Mouse (Mus musculus): Measurements from ENCODE around the gene Etnk2.

Etnk2 gene

DNA sequence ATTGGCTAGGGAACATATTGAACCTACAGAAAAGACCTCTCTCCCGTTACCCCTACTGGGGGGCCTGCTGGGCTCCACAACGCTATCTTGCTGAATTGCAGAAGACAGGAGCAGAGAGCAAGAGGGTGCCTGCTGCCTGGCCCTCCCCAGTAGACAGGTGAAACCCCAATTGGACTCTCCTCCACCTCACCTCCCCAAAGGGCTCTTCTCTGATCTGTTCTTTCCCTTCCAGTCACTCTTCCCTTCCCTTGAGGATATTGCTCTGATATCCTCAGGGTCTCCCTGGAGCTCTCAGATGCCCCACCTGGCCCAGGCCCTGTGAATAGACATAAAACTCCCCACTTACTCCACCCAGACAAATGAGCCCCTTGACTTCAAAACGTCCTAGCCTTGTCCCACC is 53.7 kb downstream of the Etnk2 start:
- DNase-seq (ENCODE audit: low read depth): no peak

DNA sequence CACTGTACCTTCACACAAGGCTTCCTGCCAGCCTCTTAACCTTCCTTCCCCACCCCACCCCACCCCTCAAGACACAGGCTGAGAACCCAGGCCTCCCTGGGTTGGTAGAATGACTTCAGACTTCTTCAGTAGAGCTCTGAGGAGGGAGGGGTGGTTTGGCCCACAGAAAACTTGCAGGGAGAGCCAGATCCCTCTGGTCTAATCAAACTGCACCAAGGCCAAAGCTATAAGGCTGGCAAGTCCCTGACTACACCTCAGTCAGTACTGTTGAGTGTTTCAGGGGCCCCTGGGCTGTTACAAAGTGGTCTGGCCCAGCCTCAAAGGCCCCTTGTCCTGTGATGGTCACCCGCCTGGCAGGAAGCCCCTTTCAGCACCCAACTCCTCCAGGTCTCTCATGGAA is 54.2 kb downstream of the Etnk2 start:
- DNase-seq (ENCODE audit: low read depth): no peak

- no peak for DNase-seq (ENCODE audit: low read depth)
These were observed 54.9 kb downstream of the Etnk2 start for GRCm38 (mm10) chr1:133418164-133418800.

DNA sequence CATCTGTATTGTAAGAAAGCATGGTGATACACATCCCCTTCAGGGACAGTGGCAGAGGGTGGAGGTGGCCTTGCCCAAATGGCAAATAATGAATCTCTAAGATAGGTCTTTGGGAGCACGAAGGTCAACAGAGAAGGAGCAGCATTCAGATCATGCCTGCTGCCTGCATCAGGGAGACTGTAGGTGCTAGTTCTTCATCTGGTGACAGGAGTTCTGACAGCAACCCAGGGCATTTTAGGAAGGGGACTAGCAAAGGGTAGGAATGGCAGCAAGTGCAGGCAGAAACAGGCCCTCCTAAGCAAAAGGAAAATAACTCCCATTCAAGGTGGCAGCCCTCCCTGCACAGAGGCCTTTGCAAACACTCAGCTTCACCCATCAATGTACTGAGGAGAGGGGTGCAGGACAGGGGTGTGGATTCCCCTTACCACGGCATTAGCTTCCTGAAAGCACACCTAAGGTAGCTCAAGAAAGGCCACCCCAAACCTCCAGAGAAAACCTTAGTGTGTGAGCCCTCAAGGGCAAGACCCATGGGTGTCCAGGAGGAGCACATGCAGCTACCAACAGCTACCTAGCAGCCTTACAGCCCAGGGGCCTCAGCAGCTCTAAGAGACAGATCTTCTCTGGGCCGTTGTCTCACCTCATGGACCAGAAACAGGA is 55.9 kb downstream of the Etnk2 start:
- no peak for DNase-seq (ENCODE audit: low read depth)

DNA sequence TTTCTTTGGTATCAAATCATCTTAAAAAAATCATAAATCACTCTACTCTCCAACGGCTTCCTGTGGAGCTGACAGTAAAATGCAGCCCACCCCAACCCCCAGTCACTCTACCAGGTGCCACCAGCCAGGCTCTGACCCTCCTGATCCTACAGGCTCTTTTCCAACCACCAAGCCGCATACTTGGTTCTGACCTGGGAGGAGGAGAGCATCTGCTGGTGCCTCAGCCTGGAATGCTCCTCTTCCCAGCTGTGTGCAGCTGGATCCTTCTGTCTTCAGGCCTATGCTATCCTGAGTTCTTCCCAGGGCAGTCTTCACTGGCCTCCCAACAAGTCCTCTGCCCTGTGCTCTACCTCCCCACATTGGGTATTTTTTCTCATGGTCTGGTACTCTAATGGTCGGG is 57.1 kb downstream of the Etnk2 start:
- DNase-seq (ENCODE audit: low read depth): no peak

GRCm38 (mm10) chr1:133421061-133421460 is 57.7 kb downstream of the Etnk2 start:
- no peak for DNase-seq (ENCODE audit: low read depth)

DNA sequence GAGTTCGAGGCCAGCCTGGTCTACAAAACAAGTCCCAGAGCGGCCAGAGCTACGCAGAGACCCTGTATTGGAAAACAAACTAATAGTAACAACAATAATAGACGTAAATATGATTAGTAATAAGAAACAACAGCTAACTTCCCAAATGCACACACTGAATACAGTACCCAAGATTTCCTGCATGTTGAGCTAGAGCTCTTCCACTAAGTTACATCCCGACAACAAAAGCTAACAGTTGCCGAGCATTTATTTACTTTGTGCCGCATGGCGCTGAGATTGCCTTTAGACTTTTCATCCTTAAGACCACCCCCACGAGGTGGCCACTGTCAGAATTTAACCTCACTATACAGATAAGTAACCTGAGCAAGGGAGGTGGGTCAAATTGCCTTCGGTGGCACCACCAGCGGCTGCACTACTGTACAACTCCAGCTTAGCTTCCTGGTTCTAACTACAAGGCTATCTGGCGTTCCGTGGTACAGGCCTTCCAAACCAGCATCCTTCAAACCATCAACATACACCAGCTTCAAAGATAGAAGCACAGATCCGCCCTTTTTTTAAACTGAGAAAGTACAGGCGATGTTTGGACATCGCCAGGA is 58.7 kb downstream of the Etnk2 start:
- no peak for DNase-seq (ENCODE audit: low read depth)

- DNase-seq (ENCODE audit: low read depth): no peak
These were observed 59.3 kb downstream of the Etnk2 start for GRCm38 (mm10) chr1:133422615-133423161.

DNA sequence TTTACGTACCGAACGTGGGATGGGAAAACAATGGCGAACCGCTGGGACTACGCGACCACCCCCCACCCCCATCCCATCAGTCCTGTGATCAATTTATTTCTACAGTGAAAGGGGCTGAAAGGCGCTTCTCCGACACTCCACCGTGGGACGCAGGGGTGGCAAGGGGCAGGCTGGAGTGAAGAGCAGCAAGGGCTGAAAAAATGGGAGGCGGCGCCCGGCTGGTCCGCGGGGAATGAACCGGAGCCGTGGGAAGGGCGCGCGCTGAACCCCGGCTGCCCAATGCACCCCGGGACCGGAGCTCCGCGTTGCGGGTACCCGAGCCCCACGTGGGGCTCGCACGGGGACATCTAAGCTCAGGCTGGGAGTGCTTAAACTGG is 59.8 kb downstream of the Etnk2 start:
- DNase-seq (ENCODE audit: low read depth): no peak

DNA sequence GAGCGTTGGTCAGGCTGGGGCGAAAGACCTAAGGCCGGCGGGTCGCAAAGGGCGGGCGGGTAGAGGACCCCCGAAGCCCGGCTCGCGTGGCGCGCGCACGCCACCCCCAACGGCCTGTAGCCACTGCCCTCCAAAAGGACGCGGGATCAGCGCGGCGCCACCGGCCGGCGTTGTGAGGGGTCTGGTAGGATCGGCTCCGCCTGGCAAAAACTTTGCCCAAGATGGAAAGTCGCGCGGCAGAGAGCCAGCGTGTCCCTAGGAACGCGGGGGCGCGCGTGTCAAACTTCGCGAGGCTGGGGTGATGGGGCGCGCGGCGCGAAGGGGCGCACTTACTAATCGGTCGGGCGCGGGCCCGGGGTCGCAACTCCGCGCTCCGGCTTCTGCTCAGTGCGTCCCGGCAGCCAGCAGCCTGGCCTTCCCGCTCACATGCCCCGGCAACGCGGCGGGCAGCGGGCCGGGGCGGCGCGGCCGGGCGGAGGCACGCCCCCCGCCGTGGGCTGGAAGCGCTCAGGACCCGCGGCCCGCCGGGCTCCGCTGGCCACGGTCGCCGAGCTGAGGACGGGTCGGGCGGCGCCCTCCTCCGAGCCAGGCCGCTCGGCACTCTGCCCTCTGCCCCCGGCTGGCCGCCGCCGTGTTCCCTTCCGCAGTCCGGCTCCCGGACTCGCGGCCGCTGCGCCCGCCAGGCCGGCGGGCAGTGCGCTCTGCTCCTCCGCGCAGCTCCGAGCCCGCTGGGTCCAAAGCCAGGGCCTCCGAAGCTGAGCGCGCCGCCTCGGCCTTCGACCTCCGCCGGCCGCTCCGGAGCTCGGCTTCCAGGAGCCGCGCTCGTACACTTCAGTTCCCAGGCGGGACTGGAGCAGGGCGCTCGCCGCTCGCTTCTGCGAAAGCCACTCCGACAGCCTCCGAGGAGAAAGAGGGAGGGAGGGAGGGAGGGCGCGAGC is 60.4 kb downstream of the Etnk2 start, which contains the start of gene Sox13:
TSS of gene Sox13 (minus strand) at position 835 of the 938 bp plus-strand sequence.
- no peak for DNase-seq (ENCODE audit: low read depth)

GRCm38 (mm10) chr1:133424547-133425140 is 61.3 kb downstream of the Etnk2 start:
- DNase-seq (ENCODE audit: low read depth): no peak

Data from induced T-regulatory cell, adult 2 months (primary cell).